Mouse (Mus musculus) bone marrow macrophage, adult 2 months (primary cell): Measurements from ENCODE around the gene Mdm2.

Source experiments
- CTCF ChIP-seq: IDR thresholded peaks from 2 replicates; pipeline ENCODE4 v1.5.1; 2012; ENCODE audit warnings: low read depth, mild to moderate bottlenecking, low read length, moderate library complexity
- POLR2A ChIP-seq: IDR thresholded peaks from 2 replicates; pipeline ENCODE4 v1.6.1; 2012; ENCODE audit warnings: mild to moderate bottlenecking, low read depth, low read length, borderline replicate concordance

DNA sequence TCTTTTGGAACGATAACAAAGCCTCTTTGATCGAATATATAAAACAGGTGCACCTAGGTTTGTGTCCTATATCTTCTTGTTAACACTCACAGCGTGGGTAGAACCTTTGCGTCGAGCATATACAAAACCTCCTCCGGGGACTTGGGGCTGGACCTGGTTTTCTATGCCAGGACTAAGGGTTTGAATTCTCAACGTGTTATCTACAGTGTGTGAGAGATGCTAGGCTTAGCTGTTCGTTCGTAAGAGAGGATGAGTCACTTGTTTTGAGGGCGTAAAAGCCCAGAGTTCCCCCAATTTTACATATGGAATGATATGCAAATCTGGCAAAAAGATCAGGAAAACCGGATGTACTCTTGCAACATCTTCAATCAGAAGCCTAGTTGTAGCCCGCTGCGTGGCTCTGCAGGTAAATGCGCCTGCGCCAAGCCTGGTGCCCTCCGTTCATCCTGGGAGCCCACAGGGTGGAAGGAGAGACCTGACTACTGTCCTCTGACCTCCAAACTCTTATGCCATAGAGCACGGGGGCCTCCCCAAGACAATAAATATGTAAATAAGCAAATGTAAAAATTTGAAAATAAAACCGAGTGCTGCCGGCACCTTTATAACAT is 34.4 kb downstream of the Mdm2 start:
- no peak for TF ChIP-seq CTCF
- no peak for TF ChIP-seq POLR2A
